Mouse (Mus musculus) skeletal muscle tissue, adult 2 months (tissue): ENCODE measurements around the gene Rin2.
"Not testable (repeated sequence)": the region's sequence is repeated elsewhere in the genome, so short reads cannot be mapped to it uniquely, and the experiment has no call there.

ENCODE experiments used
- DNase-seq: peaks from one replicate; pipeline ENCODE4 v3.0.0-alpha.2; 2012; ENCODE audit warnings: low read depth, low spot score

Rin2 gene

DNA sequence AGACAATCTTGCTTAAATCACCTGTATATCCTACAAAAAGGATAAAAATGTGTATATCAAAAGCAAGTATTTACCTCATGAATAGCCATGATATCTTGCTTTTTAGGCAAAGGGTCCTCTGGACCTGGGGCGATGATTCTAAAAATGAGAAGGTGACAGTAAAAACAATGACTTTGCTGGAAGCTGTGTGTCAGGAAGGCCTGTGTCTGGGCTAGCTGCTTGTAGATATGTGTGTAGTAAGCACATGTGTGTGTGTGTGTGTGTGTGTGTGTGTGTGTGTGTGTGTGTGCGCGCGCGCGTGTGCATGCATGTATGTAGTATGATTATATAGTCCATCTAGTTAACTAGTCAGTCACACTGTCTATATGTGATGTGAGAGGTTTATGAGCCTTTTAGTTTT lies 218.7 kb downstream of the Rin2 start:
- DNase-seq: no peak

GRCm38 (mm10) chr2:145898106-145898505 lies 223.1 kb downstream of the Rin2 start:
- no peak for DNase-seq

GRCm38 (mm10) chr2:145900318-145900717 lies 225.3 kb downstream of the Rin2 start:
- not testable (repeated sequence) for DNase-seq

GRCm38 (mm10) chr2:145901861-145902260 lies 226.8 kb downstream of the Rin2 start, which contains the start of gene Naa20:
Gene Naa20, plus strand, starts transcription at chr2:145902099.
- DNase-seq: no peak

DNA sequence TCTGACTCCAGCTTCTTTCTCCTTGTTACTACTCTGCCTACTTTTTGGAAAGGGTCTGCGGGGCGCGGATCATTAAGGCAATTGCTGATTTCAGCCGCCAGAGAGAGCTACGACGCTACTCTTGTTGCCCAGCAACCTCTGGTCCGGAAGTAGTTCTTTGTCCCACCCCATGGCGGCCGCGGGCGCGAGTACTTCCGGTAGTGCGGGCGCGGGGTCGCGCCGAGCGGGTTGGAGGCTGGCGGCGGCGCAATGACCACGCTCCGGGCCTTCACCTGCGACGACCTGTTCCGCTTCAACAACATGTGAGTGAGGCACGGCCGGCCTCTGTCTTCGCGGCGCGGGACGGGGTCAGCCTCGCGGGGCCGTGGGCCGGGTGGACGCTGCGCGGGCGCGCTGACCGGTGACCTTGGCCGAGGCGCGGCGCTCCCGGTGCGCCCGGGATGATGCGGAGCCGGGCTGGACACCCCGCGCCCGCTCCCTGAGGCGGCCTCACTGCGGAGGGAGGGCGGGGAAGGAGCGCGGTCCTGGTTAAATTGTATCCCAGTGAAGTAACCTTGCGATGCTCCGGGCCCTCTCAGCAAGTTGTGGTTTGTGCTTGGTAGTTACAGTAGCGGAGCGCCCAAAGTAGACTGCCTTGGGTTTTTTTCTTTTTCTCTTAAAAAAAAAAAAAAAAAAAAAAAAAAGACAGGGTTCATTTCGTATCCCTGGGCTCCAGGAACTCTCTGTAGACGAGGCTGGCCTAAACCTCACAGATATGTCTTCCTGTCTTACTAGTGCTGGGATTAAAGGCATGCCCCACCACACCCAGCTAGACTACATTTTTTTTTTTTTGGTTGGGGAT lies 228.3 kb downstream of the Rin2 start:
- peak; percentile 80 for DNase-seq

- DNase-seq: no peak
Measured at GRCm38 (mm10) chr2:145903983-145904616, 229.1 kb downstream of the Rin2 start.

GRCm38 (mm10) chr2:145905156-145905555 lies 230.1 kb downstream of the Rin2 start:
- no peak for DNase-seq

DNA sequence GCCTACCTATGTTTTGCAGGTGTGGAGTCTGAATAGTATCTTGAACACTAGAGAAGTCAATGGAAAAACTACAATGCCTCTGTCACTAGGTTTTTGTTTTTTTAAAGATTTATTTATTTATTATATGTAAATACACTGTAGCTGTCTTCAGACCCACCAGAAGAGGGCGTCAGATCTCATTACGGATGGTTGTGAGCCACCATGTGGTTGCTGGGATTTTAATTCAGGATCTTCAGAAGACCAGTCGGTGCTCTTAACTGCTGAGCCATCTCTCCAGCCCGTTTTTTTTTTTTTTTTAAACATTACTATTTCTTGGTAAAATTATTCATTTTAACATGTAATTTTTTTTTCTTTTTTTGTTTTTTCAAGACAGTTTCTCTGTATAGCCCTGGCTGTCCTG lies 230.9 kb downstream of the Rin2 start:
- DNase-seq: not testable (repeated sequence)

DNA sequence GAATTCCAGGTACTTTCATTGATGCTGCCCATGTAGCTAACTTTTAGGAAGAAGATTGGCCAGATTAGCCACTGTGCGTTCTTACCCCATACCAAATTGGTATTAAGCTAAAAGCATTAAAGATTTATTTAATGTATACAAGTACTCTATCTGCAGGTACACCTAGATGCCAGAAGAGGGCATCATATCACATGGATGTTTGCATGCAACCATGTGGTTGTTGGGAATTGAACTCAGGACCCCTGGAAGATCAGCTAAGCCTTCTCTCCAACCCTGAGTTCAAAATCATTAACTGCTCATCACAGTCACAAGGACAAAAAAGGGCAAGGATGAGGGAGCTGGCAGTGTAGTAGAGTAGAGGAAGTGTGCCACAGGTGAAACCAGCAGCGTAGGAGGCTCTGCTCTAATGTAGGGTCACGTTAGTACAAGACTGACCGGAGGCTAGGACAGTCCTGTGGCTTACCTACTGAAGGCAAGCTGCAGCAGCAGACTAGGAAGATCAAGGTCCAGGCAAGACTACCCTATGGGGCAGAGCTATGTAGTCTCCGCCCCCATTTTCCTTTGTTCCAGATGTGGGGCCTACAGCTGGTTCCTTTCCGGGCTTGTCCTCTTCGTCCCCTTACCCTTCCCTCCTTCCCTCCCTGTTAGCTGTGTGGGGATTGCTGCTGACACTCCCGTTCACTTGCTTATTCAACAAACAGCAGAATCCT lies 246.1 kb downstream of the Rin2 start:
- DNase-seq: no peak

GRCm38 (mm10) chr2:145934339-145935231 lies 259.6 kb downstream of the Rin2 start, which contains the start of the genes Cfap61 and Crnkl1:
Gene Cfap61, plus strand, starts transcription at chr2:145934784.
Gene Crnkl1, minus strand, starts transcription at chr2:145935014.
- DNase-seq: peak; percentile 87

DNA sequence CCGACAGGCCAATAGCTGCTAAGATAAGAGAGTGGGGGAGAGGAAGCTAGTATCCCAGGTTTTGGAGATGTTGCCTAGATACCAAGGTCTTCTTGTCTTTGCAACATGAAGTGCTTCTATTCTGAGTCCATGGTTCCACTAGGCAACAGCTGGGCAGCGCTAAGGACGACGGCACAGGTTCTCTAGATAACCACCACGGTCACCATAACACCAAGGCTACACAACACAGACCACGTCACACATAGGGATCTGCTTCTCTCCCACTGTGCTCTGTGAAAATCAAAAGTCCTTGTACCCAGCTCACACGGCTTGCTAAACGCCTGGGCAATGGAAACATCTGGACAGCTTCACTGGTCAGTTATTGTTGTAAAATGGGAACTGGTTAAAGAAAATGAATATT lies 262.0 kb downstream of the Rin2 start:
- no peak for DNase-seq
